Mouse (Mus musculus) heart, embryonic 16.5 days (tissue): ENCODE measurements at regions not wholly inside any gene's neighbourhood (a gene's known extent, or its start where the extent isn't known, plus 50 kb on each side); places are given as distances from the start of the nearest gene placed in this dataset.
A peak's percentile ranks its signal among the peaks of the same experiment; 100 is the strongest.

Experiments
- ATAC-seq: fragments of 200-750 bp; cut with Nextera tagmentation; replicated peaks from 2 replicates; pipeline ENCODE4 v1.8.0; 2017; ENCODE audit warnings: moderate number of reproducible peaks; ENCODE audit not compliant: insufficient read depth, low FRiP score; ENCODE audit errors: extremely low read depth
- H3K27ac ChIP-seq: fragments of 300-500 bp; sonication (generic); 2 replicates; pipeline ENCODE4 v1.5.1; 2014; ENCODE audit warnings: mild to moderate bottlenecking, low read length, control low read depth, moderate library complexity
- H3K27me3 ChIP-seq: fragments of 300-500 bp; sonication (generic); 2 replicates; pipeline ENCODE4 v1.6.1; 2014; ENCODE audit warnings: low read length, mixed read lengths; ENCODE audit not compliant: control insufficient read depth, insufficient read depth
- H3K36me3 ChIP-seq: fragments of 300-500 bp; sonication (generic); 2 replicates; pipeline ENCODE4 v1.6.1; 2014; ENCODE audit not compliant: control insufficient read depth, insufficient read depth
- H3K4me1 ChIP-seq: fragments of 300-500 bp; sonication (generic); 2 replicates; pipeline ENCODE4 v1.6.1; 2014; ENCODE audit warnings: low read length, mixed read lengths; ENCODE audit not compliant: control insufficient read depth, insufficient read depth
- H3K4me2 ChIP-seq: fragments of 300-500 bp; sonication (generic); 2 replicates; pipeline ENCODE4 v1.6.1; 2014; ENCODE audit warnings: low read depth, mild to moderate bottlenecking, control low read depth, low read length
- H3K4me3 ChIP-seq: fragments of 300-500 bp; sonication (generic); 2 replicates; pipeline ENCODE4 v1.5.1; 2014; ENCODE audit warnings: mild to moderate bottlenecking, control low read depth, low read length
- H3K9ac ChIP-seq: fragments of 300-500 bp; sonication (generic); 2 replicates; pipeline ENCODE4 v1.6.1; 2014; ENCODE audit warnings: low read length, control low read depth
- H3K9me3 ChIP-seq: fragments of 300-500 bp; sonication (generic); replicated peaks from 2 replicates; pipeline ENCODE4 v1.6.1; 2016; ENCODE audit warnings: low read length; ENCODE audit not compliant: control insufficient read depth
- WGBS: fragments of 180-500 bp; shearing (Covaris S2); extraction: QIAGEN DNeasy Blood & Tissue Kit; methylation state at CpG from one replicate; pipeline ENCODE4 v1.1.7; 2014; 5-methylcytosine and 5-hydroxymethylcytosine counted together

DNA sequence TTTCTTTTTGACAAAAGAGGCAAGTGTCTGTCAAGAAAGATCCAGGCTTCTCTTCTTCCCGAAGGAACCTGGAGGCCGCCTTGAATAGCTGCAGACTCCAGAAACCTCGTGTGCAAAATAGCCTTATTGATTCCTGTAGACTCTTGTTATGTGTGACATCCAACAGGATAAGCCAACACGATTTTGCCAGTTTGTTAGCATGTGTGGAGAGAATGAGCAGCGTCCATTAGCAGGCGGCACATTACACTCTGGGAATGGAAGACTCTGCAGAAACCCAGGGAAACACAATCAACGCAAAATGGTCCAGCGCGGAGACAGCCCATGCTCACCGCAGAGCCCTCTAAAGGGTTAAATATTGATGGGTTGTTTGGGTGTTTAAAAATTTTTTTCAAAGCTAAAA, 1014.9 kb downstream of the Adgrl2 start:
- Histone ChIP-seq H3K27me3 (no peaks in the 10 kb centered on the region), H3K4me2 (no peak overlapping the region), H3K9ac (no peak overlapping the region), H3K4me3 (no peak overlapping the region), H3K27ac (no peak overlapping the region), H3K9me3 (no peaks in the 10 kb centered on the region), H3K4me1 (no peaks in the 10 kb centered on the region), H3K36me3 (no peaks in the 10 kb centered on the region)
- no peak for ATAC-seq
- WGBS = 83% methylated on average over 10 of the region's 10 CpGs

DNA sequence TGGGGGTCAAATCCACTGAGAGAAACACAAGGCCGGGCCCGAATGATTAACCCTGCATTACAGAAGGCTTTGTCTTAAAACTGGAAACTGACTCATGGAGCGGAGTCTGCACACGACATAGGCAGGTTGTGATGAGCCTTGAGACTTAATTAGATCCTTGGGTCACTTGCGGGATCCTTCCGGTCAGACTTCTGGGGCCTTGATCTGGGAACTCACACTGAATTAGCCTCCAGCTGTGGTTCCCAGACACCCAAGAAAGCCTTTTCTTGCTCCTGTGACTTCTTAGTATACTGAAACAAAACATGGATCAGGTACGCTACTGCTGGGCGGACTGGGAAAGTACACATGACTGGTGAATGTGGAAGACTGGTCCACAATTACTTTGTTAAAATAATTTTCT, 1015.8 kb downstream of the Adgrl2 start:
- no peak overlapping the region for H3K4me2 ChIP-seq
- H3K4me3 ChIP-seq = no peak overlapping the region
- no peaks in the 10 kb centered on the region for H3K4me1 ChIP-seq
- no peaks in the 10 kb centered on the region for H3K9me3 ChIP-seq
- 77% methylated on average over 8 of the region's 8 CpGs for WGBS
- no peak for ATAC-seq
- no peak overlapping the region for H3K27ac ChIP-seq
- H3K9ac ChIP-seq = no peak overlapping the region
- H3K36me3 ChIP-seq = no peaks in the 10 kb centered on the region
- no peaks in the 10 kb centered on the region for H3K27me3 ChIP-seq

DNA sequence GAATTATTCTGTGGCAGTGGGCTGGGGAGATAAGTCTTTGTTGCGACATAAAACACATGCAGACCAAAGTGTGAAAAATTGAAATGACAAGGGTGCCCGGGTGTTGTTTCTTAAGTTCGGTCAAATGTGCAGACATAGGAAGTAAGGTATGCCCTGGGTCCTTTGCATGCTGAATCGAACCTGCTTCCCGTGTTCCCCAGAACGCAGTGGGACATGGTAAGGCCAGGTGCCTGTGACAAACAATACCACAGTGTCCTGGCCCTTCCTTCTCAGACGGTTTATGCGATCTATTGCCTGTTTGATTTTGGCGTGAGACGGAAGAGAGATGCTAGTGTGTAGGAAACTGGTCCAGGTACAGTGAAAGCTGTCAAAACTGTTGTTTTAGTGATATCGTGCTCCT, 1022.1 kb downstream of the Adgrl2 start:
- no peak overlapping the region for H3K27ac ChIP-seq
- no peak overlapping the region for H3K4me2 ChIP-seq
- no peaks in the 10 kb centered on the region for H3K36me3 ChIP-seq
- peaks cover 2% of the 10 kb centered on the region; the same call in 1 of the 2 replicates for H3K4me1 ChIP-seq
- 77% methylated on average over 11 of the region's 11 CpGs for WGBS
- no peak overlapping the region for H3K4me3 ChIP-seq
- H3K27me3 ChIP-seq = no peaks in the 10 kb centered on the region
- H3K9ac ChIP-seq = no peak overlapping the region
- no peaks in the 10 kb centered on the region for H3K9me3 ChIP-seq
- ATAC-seq = no peak

DNA sequence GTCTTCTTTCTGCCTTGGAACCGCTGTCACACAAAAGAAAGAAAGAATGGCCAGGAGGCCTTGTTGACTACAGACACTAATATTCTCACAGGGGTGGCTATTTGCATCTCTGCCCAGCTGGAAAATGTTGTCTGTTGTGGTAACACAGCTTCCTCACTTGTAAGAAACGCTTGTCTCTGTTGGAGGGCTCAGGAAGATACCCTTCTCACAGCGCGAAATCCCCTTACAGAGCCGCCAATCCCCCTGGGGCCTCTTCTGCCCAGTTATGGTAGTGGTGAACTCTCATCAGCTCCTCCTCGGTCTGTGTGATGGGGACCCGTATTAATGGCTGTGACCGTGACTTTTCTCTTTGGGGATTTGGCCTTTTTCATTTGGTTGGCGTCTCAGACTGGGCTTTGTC, 1022.5 kb downstream of the Adgrl2 start:
- H3K4me3 ChIP-seq = no peak overlapping the region

DNA sequence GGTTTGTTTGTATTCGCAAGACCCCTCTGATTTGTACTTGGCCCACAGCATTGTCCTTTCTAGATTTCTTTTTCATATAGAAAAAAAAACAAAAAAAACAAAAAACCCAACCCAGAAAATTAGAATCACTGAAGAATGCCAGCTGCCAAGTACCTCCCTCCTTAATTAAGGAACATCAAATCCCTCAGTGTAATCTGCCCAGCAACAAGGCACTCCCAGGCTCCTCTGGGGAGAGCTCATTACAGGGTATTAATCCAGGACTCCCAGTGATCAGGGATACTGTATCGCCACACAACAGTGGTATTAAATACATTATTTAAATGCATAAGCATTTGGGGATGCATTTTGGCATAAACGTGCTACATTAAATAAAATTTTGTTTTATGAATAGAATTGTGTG, 1023.1 kb downstream of the Adgrl2 start:
- Histone ChIP-seq H3K27ac (no peak overlapping the region), H3K4me2 (no peak overlapping the region), H3K9ac (no peak overlapping the region), H3K4me3 (no peak overlapping the region), H3K9me3 (no peaks in the 10 kb centered on the region), H3K27me3 (no peaks in the 10 kb centered on the region), H3K36me3 (no peaks in the 10 kb centered on the region), H3K4me1 (peaks cover 2% of the 10 kb centered on the region; the same call in 1 of the 2 replicates)
- ATAC-seq = no peak
- WGBS = 94% methylated on average over 3 of the region's 3 CpGs

More for the DNA sequence above, 1022.5 kb downstream of the Adgrl2 start:
- Histone ChIP-seq H3K9ac (no peak overlapping the region), H3K36me3 (no peaks in the 10 kb centered on the region), H3K4me2 (no peak overlapping the region), H3K27me3 (no peaks in the 10 kb centered on the region), H3K27ac (no peak overlapping the region), H3K9me3 (no peaks in the 10 kb centered on the region), H3K4me1 (peaks cover 2% of the 10 kb centered on the region; the same call in 1 of the 2 replicates)
- WGBS = 63% methylated on average over 9 of the region's 9 CpGs
- no peak for ATAC-seq

DNA sequence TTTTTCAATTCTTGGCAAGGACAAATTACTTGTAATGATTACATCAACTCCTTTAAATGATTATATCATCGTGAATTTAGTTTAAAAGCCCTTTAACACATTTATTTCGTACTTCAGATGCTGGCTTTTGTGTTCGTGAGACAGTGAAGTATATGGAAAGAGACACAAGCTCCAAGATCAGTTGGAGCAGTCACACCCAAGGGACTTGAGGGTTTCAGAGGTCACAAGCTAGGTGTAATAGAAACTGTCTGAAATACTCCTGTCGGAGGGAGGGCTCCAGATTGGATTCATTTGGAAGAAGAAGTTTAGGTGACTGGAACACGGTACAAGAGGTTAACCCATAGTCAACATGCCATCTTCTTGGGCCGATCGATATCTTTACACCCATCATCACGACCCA, 1023.5 kb downstream of the Adgrl2 start:
- Histone ChIP-seq H3K36me3 (no peaks in the 10 kb centered on the region), H3K9me3 (no peaks in the 10 kb centered on the region), H3K4me3 (no peak overlapping the region), H3K9ac (no peak overlapping the region), H3K4me1 (peaks cover 2% of the 10 kb centered on the region; the same call in 1 of the 2 replicates), H3K4me2 (no peak overlapping the region), H3K27ac (no peak overlapping the region), H3K27me3 (no peaks in the 10 kb centered on the region)
- WGBS = 85% methylated on average over 8 of the region's 8 CpGs
- ATAC-seq = no peak

DNA sequence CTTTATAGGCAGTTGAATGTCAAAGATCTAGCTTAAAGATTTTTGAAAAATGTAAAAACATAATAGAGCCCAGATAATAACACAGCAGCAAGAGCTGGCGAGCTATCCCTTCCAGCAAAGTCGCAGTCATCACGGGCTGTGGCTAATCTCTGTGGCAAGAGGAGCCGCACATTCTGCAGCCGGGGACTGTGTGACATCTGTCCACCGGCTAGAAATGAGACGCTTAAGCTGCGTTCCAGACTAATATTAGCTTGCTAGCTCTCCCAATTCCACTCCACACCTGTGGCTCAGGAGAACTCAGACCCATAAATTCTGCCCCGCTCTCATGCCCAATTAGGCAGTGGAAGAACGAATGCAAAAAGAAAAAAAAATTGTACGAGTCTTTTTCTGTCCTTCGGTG, 1024.0 kb downstream of the Adgrl2 start:
- WGBS = 42% methylated on average over 12 of the region's 12 CpGs
- Histone ChIP-seq H3K9ac (no peak overlapping the region), H3K27ac (no peak overlapping the region), H3K27me3 (no peaks in the 10 kb centered on the region), H3K36me3 (no peaks in the 10 kb centered on the region), H3K4me2 (peak overlapping the region; percentile 24), H3K9me3 (no peaks in the 10 kb centered on the region), H3K4me3 (no peak overlapping the region), H3K4me1 (peaks cover 2% of the 10 kb centered on the region; the same call in 1 of the 2 replicates)
- ATAC-seq = no peak

DNA sequence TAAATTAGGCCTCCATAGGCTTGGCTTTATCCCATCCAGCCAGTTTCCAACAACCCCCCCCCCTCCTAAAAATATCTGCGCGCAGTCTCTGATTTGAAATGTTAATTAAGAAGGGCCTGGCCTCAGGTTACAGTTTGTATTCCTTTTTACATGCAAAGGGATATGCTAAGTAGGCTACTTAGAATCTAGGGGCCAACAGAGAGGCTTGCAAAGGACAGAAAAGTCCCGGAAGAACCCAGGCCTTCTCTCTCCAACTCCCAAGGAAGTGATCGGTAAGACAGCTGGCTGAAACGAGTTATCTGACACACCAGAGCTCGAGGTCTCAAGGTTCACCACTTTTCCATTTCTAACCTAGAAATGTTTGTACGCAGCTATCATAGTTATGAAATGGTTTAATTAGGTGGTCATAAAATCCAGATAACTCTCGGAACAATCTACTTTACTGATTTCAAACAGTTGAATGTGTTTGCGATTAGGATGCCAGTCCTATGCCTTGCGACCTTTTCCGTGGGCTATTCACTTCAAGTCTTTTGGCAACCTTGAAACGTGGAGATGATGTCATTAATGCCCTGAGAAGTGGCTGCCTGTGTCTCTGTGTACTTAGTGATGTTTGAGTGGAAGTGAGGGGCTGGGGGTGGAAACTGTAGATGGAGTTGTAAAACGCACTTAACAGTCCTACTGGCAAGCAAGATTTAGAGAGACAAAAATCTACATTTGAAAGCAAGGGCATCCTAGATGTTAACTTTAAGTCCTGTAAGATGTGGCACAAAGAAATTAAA, 1026.5 kb downstream of the Adgrl2 start:
- Histone ChIP-seq H3K36me3 (no peaks in the 10 kb centered on the region), H3K4me3 (no peak overlapping the region), H3K27me3 (no peaks in the 10 kb centered on the region), H3K9ac (no peak overlapping the region), H3K4me1 (peaks cover 2% of the 10 kb centered on the region; the same call in 1 of the 2 replicates), H3K4me2 (no peak overlapping the region), H3K27ac (no peak overlapping the region), H3K9me3 (no peaks in the 10 kb centered on the region)
- no peak for ATAC-seq
- WGBS = 49% methylated on average over 13 of the region's 13 CpGs

DNA sequence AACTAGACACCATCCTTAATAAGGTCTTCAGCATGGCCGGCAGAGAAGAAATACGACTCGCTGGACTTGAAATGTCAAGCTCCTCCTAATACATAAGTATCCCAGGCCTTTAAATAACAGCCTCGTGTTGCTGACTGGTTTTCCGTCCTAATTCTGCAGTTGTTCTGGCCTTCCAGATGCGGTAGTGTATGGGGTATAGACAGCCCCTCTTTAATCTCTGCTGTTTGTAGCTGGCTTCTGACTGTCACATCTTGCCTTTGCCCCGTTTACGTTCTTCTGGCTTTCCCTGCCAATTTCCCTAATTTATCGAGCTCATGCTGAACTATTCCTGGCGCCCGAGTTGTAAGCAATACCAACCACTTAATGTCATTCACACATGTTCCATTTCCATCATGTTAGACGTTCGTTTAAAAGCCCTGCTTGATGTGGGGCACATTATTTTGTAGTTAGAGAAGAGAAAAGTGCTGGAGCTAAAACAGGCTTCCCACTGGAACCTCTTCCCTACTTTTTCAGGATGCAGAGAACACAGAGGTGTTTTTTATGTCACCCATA, 1042.2 kb downstream of the Adgrl2 start:
- H3K9ac ChIP-seq = no peak overlapping the region
- H3K27me3 ChIP-seq = no peaks in the 10 kb centered on the region
- H3K27ac ChIP-seq = peak overlapping the region; percentile 24
- no peaks in the 10 kb centered on the region for H3K36me3 ChIP-seq
- H3K4me3 ChIP-seq = no peak overlapping the region
- ATAC-seq = no peak
- WGBS = 36% methylated on average over 13 of the region's 13 CpGs
- H3K4me2 ChIP-seq = peak overlapping the region; percentile 54
- 0 out of 2 replicates have a peak, but pooled peaks cover 4% of the 10 kb centered on the region for H3K4me1 ChIP-seq
- H3K9me3 ChIP-seq = peaks cover 2% of the 10 kb centered on the region; the same call in 1 of the 2 replicates
